Mouse (Mus musculus) thymus, postnatal 0 days (tissue): ENCODE measurements around the gene Ifngr2. TPM values are rescaled to one million over a fixed set of nuclear protein-coding genes. Genes with fewer than 3 reads are reported as not detected.

Source experiments
- DNase-seq: peaks from one replicate; pipeline ENCODE4 v3.0.0-alpha.2; 2015; ENCODE audit warnings: low spot score
- polyA plus RNA-seq: library from polyadenylated mRNA; unstranded; fragments of >200 nt; fragmentation: Nextera tagmentation; extraction: Ambion mirVana; gene quantifications from 2 replicates; pipeline ENCODE4 v1.2.1, GENCODE M21; 2015

The Ifngr2 gene
- polyA plus RNA-seq, 1 experiment from 2014 or later: 41.6 TPM

DNA sequence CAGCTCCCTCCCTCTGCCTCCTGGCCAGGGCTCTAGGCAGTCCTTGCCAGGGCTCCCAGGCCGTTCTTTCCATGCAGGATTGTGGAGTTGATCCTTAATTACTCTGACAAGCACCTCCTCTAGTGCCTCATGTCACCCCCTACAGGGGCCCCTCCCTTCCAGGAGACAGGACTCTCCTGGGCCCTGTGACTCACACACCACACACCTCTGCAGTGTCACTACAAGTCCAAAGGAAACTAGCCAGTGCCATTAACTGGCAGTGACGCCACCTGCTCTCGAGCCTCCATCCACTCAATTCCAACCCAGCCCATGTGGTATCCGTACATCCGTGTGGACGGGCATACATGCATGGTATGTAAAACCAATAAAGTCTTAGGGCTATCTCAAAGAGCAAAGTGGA is 12.0 kb upstream of the Ifngr2 start:
- DNase-seq: no peak

DNA sequence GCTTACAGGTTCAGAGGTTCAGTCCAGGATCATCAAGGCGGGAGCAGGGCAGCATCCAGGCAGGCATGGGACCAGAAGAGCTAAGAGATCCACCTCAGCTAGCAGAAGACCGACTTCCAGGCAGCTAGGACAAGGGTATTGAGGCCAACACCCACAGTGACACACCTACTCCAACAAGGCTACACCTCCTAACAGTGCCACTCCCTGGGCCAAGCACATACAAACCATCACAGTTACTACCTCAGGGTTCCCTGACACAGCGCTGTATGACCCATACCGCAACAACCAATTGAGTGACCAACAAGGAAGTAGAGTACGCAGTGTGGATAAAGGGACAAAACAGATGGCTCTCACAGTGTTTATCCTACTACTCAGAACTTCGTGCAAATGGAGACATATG is 10.5 kb upstream of the Ifngr2 start:
- DNase-seq: no peak

DNA sequence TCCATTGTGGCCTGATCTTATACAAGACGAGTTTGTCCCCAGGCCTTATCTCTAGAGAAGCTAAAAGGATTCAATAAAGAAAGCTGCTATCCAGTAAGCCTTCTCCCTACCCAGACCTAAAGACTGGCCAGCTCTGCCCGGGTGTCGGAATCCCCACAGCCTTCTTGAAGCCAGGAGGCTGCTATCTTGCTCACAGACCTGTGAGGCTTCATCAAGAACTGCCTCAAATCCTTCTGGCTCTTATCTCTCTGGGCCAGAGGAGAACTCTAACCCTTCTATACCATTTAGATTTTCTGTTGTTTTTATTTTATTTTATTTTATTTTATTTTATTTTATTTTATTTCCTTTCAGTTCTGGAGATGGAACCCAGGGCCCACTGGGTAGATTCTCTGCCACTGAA is 9.8 kb upstream of the Ifngr2 start:
- DNase-seq: no peak

DNA sequence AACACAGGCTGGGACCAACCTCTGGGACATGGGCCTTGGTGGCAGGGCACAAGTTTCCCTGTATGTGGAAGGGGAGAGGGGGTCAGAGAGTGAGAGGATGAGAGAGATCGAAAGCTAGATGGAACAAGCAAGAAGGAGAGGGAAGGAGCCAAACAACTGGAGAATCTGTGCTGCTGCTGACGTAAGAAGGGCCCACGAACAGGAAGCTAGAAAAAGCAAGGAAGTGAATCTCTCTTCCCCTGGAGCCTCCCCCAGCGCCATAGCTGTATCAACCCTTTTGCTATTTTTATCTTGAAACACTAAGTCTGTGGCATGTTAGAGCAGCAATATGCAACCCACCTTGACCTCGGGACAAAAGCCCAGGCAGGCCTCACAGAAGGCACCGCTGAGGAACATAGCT is 8.8 kb upstream of the Ifngr2 start:
- DNase-seq: peak; percentile 43

DNA sequence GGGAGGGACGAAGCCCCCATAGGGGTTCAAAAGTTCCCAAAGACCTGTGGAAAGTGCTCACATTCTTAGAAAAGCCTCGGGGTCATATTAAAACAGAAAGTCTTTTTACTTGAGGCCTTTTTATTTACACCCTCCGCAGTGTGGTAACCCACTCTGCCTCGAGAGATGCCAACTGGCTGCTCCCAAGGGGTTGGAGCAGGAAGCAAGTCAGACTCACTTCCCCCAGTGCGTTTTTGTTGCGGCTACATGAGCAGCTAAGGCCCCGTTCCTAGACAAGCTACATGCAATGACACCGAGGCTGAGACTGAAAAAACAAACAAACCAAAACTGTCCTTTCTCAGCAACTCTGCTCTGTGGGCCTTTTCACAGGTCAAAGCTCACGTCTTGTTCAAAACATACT is 8.4 kb upstream of the Ifngr2 start:
- peak; percentile 55 for DNase-seq

DNA sequence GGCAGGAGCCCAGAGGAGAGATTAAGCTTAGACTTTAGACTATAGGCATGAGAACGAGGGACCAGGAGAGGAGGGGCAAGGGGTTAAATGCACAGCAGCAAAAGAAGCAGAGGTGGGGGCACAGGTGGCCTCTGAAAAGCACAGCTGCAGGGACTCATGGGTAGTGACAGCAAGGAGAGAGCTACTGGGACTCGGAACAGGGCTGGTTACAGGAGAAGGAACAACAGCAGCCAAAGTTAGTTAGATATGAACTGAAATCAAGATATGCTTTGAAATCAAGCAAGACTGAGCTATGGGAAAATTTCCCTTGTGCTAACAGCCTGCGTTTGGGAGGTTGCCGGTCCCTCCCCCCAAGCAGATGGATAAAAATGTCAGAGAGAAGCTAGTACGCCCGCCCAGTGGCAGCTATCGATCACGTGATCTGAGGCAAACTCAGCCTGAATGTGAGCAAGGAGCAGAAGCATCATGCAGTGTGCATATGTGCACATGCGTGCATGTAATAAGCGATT is 5.2 kb upstream of the Ifngr2 start:
- DNase-seq: peak; percentile 85

DNA sequence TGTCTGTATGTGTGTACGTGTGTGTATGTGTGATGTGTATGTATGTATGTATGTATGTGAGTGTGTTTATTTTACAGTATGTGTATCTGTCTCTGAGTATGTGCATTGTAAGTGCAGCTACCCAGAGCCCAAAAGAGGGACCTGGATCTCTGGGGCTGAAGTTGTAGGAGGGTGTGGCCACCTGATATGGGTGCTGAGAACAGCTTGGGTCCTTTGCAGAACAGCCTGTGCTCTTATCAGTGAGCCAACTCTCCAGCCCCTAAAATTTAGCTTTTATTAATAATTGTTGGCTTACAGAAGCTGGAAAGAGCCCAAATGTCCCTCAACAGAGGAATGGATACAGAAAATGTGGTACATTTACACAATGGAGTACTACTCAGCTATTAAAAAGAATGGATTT is 3.3 kb upstream of the Ifngr2 start:
- DNase-seq: no peak

DNA sequence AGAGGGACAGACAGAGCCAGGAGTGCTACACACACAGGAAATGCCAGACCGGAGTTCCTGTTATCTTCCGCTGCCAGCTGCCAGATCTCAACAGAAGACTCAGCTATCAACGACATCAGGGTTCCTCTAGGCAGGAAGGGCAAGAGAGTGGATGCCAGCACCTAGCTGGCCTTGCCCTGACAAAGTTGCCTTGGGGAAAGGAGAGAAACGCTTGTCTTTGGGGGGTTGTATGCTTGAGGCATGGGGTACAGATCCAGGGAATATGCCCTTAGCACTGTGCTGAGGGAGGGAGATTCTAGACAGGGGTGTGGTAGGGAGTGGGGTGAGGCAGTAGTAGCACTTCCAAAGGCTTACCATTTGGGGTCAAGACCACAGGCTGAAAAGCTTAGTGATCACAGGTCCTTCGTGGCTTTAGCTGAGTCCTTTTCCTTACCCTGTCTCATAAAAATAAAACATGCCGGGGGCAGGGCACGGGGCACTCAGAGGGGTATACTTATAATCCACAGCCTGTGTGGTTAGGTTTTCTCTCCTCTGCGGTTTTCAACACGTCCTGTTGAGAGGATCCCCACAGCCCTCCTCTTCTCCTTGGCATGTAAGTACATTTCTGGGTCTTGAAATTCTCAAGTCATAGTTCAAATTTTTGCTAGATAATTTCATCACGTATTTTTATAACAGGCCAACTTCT is 1.1 kb upstream of the Ifngr2 start:
- DNase-seq: peak; percentile 86

DNA sequence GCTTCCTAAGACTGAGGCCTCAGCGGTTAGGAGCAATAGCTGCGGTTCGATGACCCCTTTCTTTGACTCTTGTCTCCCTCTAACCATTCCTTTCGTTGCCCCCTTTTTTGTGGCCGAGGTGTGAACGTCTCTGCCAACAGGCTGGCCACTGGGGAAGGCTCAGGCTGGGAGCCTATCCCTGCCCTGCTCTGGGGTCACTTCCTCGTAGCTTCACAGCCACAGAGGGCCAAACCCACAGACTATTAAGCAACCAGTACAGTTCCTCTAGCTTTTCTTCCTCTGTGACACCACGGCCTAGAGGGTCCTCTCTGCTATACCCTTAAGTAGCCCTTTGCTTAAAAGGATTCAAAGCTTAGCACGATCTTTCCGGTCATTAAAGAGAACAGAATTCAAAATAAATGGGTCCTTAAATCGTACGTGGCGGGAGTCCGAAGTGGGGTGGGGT is 459 bp upstream of the Ifngr2 start:
- no peak for DNase-seq

DNA sequence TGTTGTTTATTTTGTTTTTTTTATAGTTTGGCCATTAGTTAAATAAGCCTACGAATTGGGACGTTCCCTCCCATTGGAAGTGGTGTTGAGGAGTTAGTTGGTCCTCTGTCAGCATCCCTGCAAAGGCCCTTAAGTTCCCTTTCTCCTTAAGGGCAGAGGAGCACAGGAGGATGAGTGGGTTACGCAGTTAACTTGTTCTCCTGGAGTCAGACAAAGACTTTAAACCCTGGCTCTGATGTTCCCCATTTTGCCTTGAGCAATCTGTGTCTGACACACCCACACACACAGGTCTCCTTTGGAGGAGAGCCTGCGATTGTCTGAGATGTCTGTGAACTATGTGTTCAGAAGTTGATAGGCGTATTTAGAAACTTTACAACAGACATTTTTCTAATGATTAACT is 1.1 kb downstream of the Ifngr2 start:
- DNase-seq: no peak

DNA sequence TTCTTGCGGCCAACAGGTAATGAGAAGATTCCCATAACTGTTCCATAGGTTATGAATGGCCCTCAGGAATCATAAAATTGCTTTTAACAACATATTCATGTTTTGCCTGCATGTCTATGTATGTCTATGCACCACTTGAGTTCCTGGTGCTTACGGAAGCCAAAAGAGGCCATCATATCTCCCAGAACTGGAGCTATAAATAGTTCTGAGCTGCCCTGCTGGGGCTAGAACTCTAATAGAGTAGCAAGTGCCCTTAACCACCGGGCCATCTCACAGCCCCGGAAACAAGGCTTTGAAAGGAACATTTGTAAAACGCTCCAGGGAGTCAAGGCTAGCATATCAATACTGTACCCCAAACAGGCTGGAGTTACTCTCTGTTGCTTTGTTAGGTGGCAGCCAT is 1.7 kb downstream of the Ifngr2 start:
- DNase-seq: no peak

DNA sequence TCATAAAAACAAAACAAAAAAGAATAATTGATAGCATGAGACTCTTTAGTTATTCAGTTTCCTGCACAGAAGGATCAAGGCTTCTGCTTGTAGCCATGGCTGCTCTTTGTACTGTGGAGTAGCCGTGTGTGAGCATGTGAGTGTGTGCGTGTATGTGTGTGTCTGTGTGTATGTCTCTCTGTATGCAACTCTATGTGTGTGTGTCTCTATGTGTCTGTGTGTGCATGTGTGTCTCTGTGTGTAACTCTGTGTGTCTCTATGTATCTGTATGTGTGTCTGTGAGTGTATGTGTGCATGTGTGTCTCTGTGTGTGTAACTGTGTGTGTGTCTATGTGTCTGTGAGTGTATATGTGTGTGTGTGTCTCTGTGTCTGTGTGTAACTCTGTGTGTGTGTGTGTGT is 2.1 kb downstream of the Ifngr2 start:
- peak; percentile 32 for DNase-seq

DNA sequence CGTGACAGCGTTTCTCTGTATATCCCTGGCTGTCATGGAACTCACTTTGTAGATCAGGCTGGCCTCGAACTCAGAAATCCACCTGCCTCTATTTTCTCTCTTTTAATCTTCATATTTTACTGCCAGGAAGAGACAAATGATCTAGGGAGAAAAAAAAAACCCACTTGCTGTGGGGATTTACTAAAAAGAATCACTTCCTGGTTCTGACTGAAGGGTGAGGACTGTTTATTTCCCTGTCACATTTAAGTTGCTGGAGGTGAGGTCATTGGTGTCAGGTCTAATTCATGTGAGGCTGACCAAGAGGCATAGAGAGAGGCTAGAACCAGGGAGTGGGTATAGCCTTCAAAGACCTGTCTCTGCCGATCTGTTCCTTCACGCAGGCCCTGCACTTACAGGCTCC is 2.7 kb downstream of the Ifngr2 start:
- no peak for DNase-seq

DNA sequence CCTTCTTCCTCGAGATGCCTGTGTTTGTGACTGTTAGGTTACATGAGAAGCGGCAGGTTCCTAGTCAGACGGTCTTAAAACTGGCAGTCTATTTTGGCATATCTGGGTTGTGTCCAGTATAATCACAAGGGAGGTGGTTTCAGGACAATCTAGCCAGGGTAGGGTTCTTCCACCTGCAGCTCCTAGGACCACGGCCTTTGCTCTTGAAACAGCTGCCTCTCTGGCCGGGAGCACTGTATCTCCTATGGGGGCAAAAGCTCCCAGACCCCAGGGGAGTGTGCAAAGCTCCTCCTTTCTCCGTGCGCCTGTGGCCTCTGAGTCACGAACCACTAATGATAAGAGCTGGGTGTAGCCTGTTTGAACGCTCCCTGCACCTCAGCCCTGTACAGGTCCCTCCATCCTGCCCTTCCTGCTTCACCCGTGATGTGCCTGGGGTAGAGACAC is 4.2 kb downstream of the Ifngr2 start:
- DNase-seq: no peak

DNA sequence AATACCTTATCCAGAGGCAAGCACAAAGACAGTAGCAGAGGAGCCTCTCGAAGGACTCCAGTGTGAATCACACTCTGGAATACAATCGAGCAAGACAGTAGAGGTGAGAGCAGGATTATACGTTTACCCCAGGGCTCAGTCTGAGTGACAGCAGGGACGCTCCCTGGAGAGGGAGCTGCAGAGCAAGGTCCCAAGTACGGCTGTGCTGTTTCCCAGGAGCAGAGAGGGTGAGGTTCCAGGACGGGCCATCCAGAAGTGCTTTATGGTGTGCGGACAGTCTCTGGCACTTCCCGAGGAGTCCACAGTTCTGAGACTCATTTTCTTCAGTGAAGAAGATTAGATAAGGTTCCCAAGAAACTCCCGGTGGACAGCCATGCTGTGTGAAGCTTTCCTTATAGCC is 5.2 kb downstream of the Ifngr2 start:
- DNase-seq: no peak

DNA sequence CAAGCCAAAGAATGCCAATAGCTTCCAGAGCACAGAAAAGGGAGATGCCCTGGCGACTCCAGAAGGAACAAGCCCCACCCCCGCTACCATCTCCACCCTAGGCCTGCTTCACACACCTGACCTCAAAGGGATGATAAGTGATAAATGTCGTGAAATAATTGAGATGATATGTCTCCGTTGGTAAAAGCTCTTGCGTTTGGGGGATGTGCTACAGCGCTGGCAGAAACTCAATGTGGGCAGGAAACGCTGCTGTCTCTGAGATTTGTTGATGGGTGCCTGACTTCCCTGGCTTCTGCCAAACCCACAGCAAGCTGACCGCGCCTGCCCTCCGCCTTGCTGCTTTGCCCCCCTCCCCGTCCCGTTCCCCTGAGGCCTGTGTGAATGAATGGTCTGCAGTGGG is 6.8 kb downstream of the Ifngr2 start:
- DNase-seq: peak; percentile 41

DNA sequence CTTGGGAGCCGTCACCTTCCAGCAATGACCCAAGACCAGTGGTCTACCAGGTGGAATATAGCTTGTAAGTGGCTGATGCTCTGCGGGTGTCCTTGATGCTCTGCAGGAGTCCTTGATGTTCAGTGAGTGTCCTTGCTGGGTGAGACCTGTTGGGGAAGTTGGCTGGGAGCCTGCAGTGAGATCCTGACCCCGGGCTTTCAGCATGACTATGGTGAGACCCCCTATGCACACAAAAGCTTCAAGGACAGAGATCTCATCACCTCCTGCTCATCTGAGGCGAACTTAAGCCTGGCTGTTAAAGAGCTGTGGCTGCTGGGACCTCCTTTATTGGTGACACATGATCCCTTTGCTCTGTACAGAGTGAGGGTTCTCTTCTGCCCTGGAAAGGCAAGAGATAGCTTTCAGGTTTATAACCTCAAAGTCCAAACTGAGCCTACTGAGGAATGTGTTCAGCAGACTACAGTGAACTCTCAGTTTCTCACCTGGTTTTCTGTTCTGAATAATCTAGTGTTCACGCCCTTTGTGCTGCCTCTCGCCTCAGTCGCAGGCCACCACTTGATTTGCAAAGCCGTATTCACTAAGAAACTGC is 8.2 kb downstream of the Ifngr2 start:
- no peak for DNase-seq

DNA sequence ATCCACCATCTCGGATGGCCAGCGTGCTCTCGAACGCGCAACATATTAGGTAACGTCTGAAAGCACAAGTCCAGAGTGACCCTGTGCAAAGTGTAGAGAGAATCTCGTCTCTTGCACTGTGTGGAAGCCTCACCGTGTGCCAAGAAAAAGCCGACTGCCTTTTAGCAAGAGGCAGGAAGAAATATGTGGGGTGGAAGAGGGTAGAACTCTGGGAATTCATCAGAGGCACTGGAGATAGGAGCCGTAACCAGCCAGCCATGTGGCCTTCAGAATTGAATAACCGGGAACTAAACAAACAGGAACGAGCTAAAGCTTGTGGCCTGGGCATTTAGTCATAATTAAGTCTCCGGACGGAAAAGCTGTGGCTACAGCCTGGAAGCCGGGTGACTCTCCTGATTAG is 9.8 kb downstream of the Ifngr2 start:
- no peak for DNase-seq

DNA sequence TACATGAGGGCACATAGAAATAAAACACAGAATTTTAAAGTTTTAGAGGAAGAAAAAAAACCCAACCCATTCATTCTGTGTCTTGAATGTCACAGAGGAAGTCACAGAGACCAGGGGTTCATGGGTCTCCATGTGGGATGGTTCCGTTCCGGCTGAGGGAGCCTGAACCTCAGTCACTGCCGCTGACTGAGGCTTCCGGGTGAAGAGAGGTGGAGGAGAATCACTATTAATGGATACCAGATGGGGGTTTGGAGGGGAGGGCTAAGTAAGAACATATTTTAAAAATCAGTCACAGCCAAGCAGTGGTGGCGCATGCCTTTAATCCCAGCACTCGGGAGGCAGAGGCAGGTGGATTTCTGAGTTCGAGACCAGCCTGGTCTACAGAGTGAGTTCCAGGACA is 10.3 kb downstream of the Ifngr2 start:
- DNase-seq: no peak

DNA sequence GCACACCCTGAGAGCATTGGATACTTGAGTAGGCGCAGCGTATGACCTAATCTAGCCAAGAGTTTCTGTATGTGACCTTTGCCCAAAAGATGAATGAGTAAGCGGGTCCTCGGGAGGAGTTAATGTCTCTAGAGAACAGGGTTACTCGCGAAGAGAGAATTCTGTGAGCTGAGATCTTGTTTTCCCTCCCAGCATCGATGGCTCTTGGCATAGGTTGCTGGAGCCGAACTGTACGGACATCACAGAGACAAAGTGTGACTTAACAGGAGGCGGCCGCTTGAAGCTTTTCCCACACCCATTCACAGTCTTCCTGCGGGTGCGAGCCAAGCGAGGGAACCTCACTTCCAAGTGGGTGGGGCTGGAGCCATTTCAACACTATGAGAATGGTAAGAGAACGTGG is 10.8 kb downstream of the Ifngr2 start:
- no peak for DNase-seq

DNA sequence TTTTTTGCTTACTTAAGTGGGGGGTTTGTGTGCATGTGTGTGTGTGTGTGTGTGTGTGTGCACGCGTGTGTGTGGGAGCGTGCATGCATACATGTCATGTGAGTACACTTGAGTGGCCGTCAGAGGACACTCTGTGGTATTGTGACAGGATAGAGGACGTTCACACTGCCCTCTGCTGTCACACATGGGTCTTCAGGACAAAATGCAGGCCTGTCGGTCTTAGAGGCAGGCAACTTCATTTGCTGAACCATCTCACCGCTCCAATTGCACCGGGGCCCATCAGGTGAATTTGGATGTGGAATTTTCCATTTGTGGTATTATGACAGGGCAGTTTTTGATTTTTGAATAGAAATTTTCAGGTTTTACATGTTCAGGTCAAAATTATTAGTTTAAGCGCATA is 14.2 kb downstream of the Ifngr2 start:
- DNase-seq: peak; percentile 21

DNA sequence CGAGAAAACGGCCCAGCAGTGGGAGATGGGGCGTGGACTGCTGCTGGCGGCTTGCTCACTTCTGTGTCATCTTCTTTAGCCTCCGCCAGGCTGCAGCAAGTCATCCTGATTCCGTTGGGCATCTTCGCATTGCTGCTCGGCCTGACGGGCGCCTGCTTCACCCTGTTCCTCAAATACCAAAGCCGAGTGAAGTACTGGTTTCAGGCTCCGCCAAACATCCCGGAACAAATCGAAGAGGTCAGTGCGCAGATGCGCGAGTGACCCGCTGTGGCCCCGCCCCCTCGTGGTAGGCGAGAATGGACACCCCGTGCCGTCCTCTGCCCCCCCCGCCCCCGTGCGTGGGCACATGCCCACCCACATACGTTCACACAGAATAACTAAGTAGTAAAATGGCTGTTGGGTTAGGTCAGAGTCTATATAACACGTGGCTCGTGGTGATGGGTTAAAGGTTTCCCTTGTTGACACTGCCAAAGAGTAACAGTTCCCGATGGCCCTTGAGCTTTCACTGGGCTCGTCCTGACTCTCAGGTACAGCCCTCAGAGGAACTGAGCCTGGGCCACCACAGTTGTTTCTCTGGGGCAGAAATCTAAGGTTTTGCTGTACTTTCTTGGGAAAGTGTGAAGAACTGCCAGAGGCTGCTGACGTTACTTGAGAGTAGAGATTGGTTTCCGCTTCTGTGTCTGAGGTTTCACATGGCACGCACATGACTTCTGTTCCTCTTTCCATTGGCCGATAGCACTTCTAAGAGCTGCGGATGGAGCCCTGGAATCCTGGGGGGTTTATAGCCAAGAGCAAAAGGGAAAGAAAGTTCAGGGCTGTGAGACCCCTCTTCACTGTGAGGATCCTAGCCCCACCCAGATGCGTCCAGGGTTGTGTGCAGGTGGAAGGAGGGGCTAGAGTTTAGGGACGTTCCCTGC is 14.9 kb downstream of the Ifngr2 start:
- DNase-seq: no peak
